Mouse (Mus musculus) liver, adult 2 months (tissue): Measurements from ENCODE around the gene Zdhhc20.

Source experiments
- CTCF ChIP-seq: fragments of 200-500 bp; IDR thresholded peaks from 2 replicates; pipeline ENCODE4 v1.5.1; 2011; ENCODE audit warnings: low read depth, low read length, control low read depth
- POLR2A ChIP-seq: fragments of 200-500 bp; IDR thresholded peaks from 2 replicates; pipeline ENCODE4 v1.6.1; 2011; ENCODE audit warnings: low read length, control low read depth; ENCODE audit not compliant: insufficient read depth; ENCODE audit errors: extremely low read depth

GRCm38 (mm10) chr14:57808558-57808957, 81.5 kb downstream of the Zdhhc20 start:
- TF ChIP-seq CTCF, result peak; percentile 23; the same call in 1 of the 2 replicates
- no peak for TF ChIP-seq POLR2A
